Mouse (Mus musculus) effector memory CD4-positive, alpha-beta T cell, adult 7 months (primary cell): ENCODE data around the gene Lrp1. TPM values are rescaled to one million over a fixed set of nuclear protein-coding genes. Genes with fewer than 3 reads are reported as not detected.

Source experiments
- polyA plus RNA-seq: library from polyadenylated mRNA; unstranded; fragments of 100-300 nt; shearing (Covaris generic); gene quantifications from one replicate; pipeline ENCODE4 v1.2.1, GENCODE M21; 2017

Lrp1 gene
- polyA plus RNA-seq, result 1.8 TPM

GRCm38 (mm10) chr10:127620406-127621190 lies at the start of gene Lrp1:
Gene Lrp1 (minus strand): TSS chr10:127621148.

GRCm38 (mm10) chr10:127668093-127669050 lies 47.4 kb upstream of the Lrp1 start, which contains the start of gene Nab2:
Gene Nab2 (minus strand): TSS chr10:127668568.

GRCm38 (mm10) chr10:127666501-127667268 lies 45.7 kb upstream of the Lrp1 start, which contains the start of gene Nemp1:
Gene Nemp1 (plus strand): TSS chr10:127666901.

GRCm38 (mm10) chr10:127642772-127643552 lies 22.0 kb upstream of the Lrp1 start, which contains the start of gene Stat6:
Gene Stat6 (plus strand): TSS chr10:127642986.

GRCm38 (mm10) chr10:127534036-127534928 lies 86.7 kb downstream of the Lrp1 start, which contains the start of gene Nxph4:
Gene Nxph4 (minus strand): TSS chr10:127534559.

GRCm38 (mm10) chr10:127522088-127522581 lies 98.8 kb downstream of the Lrp1 start, which contains the start of gene Shmt2:
Gene Shmt2 (minus strand): TSS chr10:127522444.

GRCm38 (mm10) chr10:127514764-127515163 lies 106.2 kb downstream of the Lrp1 start, which contains the start of gene Ndufa4l2:
Gene Ndufa4l2 (plus strand): TSS chr10:127514967.

GRCm38 (mm10) chr10:127500894-127501893 lies 119.8 kb downstream of the Lrp1 start, which contains the start of gene Stac3:
Gene Stac3 (plus strand): TSS chr10:127501686.

Other genes with a start within 250 kb of the Lrp1 start
- gene R3hdm2, start 240.8 kb downstream of the Lrp1 start, polyA plus RNA-seq, result 34.5 TPM
- gene Stac3, start 119.5 kb downstream of the Lrp1 start, polyA plus RNA-seq, result not detected
- not detected for gene Ndufa4l2, start 106.2 kb downstream of the Lrp1 start, polyA plus RNA-seq
- 63.9 TPM for gene Shmt2, start 98.7 kb downstream of the Lrp1 start, polyA plus RNA-seq
- gene Nxph4, start 86.6 kb downstream of the Lrp1 start, polyA plus RNA-seq, result not detected
- 259 TPM for gene Stat6, start 21.8 kb upstream of the Lrp1 start, polyA plus RNA-seq
- 9.7 TPM for gene Nemp1, start 45.8 kb upstream of the Lrp1 start, polyA plus RNA-seq
- 29.2 TPM for gene Nab2, start 47.4 kb upstream of the Lrp1 start, polyA plus RNA-seq
- 0.40 TPM for gene Myo1a, start 84.0 kb upstream of the Lrp1 start, polyA plus RNA-seq
- not detected for gene Tac2, start 103.3 kb upstream of the Lrp1 start, polyA plus RNA-seq
- 0.44 TPM for gene Zbtb39, start 118.4 kb upstream of the Lrp1 start, polyA plus RNA-seq
- not detected for gene Gpr182, start 130.6 kb upstream of the Lrp1 start, polyA plus RNA-seq
- gene Rdh1, start 138.6 kb upstream of the Lrp1 start, polyA plus RNA-seq, result 0.18 TPM
- gene Rdh16f1, start 138.6 kb upstream of the Lrp1 start, polyA plus RNA-seq, result not detected
- 0.57 TPM for gene Rdh9, start 155.2 kb upstream of the Lrp1 start, polyA plus RNA-seq
- gene Rdh16, start 180.0 kb upstream of the Lrp1 start, polyA plus RNA-seq, result 0.26 TPM
- gene Rdh19, start 228.8 kb upstream of the Lrp1 start, polyA plus RNA-seq, result not detected
- not detected for gene Rdh16f2, start 245.3 kb upstream of the Lrp1 start, polyA plus RNA-seq